In genomic region chr1:168240846-168241245, GRCm38 (mm10) we compare ENCODE assay signal across 9 mouse cellular contexts.
DNase-seq lines count a peak whose midpoint lies in the region; ATAC-seq lines count a peak whose summit lies in the region.
"Had no signal": no experiment of that assay in that cellular context is flagged by ENCODE, and none has a peak within 500 bp of the region (broad histone marks: within the 10 kb centered on the region; RNA-seq: fewer than 3 reads in every experiment).

No protein-coding gene starts in this region.

- H3K9ac ChIP-seq in embryonic facial prominence, embryonic 13.5 days = no peak overlapping the region
- H3K9ac ChIP-seq in heart, embryonic 16.5 days (ENCODE audit: low read length) = no peak overlapping the region
- no peak overlapping the region for H3K9ac ChIP-seq in midbrain, embryonic 12.5 days (replicated peaks)

- no peaks in the 10 kb centered on the region for H3K9me3 ChIP-seq in embryonic facial prominence, embryonic 13.5 days
- no peaks in the 10 kb centered on the region for H3K9me3 ChIP-seq in heart, embryonic 16.5 days (replicated peaks; ENCODE audit: control insufficient read depth, low read length)
- no peaks in the 10 kb centered on the region for H3K9me3 ChIP-seq in midbrain, embryonic 12.5 days

- peak overlapping the region; percentile 50 for H3K4me2 ChIP-seq in embryonic facial prominence, embryonic 13.5 days
- peak overlapping the region; percentile 27; the same call in 1 of the 2 replicates for H3K4me2 ChIP-seq in heart, embryonic 16.5 days (ENCODE audit: low read depth, low read length)
- peak overlapping the region; percentile 6; the same call in 1 of the 2 replicates for H3K4me2 ChIP-seq in midbrain, embryonic 12.5 days (replicated peaks)

- H3K4me3 ChIP-seq in embryonic facial prominence, embryonic 13.5 days = no peak overlapping the region
- H3K4me3 ChIP-seq in heart, embryonic 16.5 days (ENCODE audit: low read length) = no peak overlapping the region
- H3K4me3 ChIP-seq in midbrain, embryonic 12.5 days = no peak overlapping the region

- peak overlapping the region; percentile 81 for H3K27ac ChIP-seq in embryonic facial prominence, embryonic 13.5 days
- H3K27ac ChIP-seq in heart, embryonic 16.5 days (ENCODE audit: low read length) = peak overlapping the region; percentile 30
- H3K27ac ChIP-seq in midbrain, embryonic 12.5 days (replicated peaks) = peak overlapping the region; percentile 63

- peaks cover 64% of the 10 kb centered on the region for H3K4me1 ChIP-seq in embryonic facial prominence, embryonic 13.5 days
- H3K4me1 ChIP-seq in heart, embryonic 16.5 days (ENCODE audit: control insufficient read depth, insufficient read depth, low read length) = peaks cover 56% of the 10 kb centered on the region
- peaks cover 67% of the 10 kb centered on the region for H3K4me1 ChIP-seq in midbrain, embryonic 12.5 days

- no peak for ATAC-seq in embryonic facial prominence, embryonic 13.5 days (ENCODE audit: insufficient number of reproducible peaks, insufficient read depth, low FRiP score, low TSS enrichment, low read depth)
- ATAC-seq in heart, embryonic 16.5 days (replicated peaks; ENCODE audit: extremely low read depth, insufficient read depth, low FRiP score) = no peak
- ATAC-seq in midbrain, embryonic 12.5 days (ENCODE audit: low FRiP score, low read depth) = no peak

- H3K27me3 ChIP-seq in embryonic facial prominence, embryonic 13.5 days = no peaks in the 10 kb centered on the region
- no peaks in the 10 kb centered on the region for H3K27me3 ChIP-seq in heart, embryonic 16.5 days (ENCODE audit: control insufficient read depth, insufficient read depth, low read length)
- H3K27me3 ChIP-seq in midbrain, embryonic 12.5 days = no peaks in the 10 kb centered on the region; the same call in 1 of the 2 replicates

- no peaks in the 10 kb centered on the region for H3K36me3 ChIP-seq in embryonic facial prominence, embryonic 13.5 days
- H3K36me3 ChIP-seq in heart, embryonic 16.5 days (ENCODE audit: control insufficient read depth, insufficient read depth) = no peaks in the 10 kb centered on the region
- H3K36me3 ChIP-seq in midbrain, embryonic 12.5 days = no peaks in the 10 kb centered on the region

- 15% methylated on average over 7 of the region's 7 CpGs for WGBS in embryonic facial prominence, embryonic 13.5 days
- WGBS in heart, embryonic 16.5 days = 53% methylated on average over 7 of the region's 7 CpGs
- WGBS in midbrain, embryonic 12.5 days = 29% methylated on average over 7 of the region's 7 CpGs

- DNase-seq in layer of hippocampus, adult 11-12 months (ENCODE audit: low spot score) = peak; percentile 70
- DNase-seq in layer of hippocampus, postnatal 10 days (ENCODE audit: low spot score in 2 of 2) = no peak
- no peak for DNase-seq in urinary bladder, postnatal 36 days (ENCODE audit: low spot score in 2 of 2)
- no peak for DNase-seq in lung, postnatal 36 days
- DNase-seq in kidney, postnatal 36 days = no peak
- DNase-seq: adrenal gland, postnatal 10 days had no signal

Comparison
In these comparisons a context has a peak if more than half of its experiments do, and no peak if none do; other contexts are left out.
1. H3K27ac ChIP-seq: peak in every context shown above with its lines; median percentile 81 in embryonic facial prominence, embryonic 13.5 days; 63 in midbrain, embryonic 12.5 days; 30 in heart, embryonic 16.5 days.